Comparison of ENCODE assay signal across 28 mouse cellular contexts in genomic region chr15:62332129-62332528, GRCm38 (mm10).
DNase-seq lines count a peak whose midpoint lies in the region; ATAC-seq and TF ChIP-seq lines count a peak whose summit lies in the region.
"Had no signal": no experiment of that assay in that cellular context is flagged by ENCODE, and none has a peak within 500 bp of the region (broad histone marks: within the 10 kb centered on the region; RNA-seq: fewer than 3 reads in every experiment).

No protein-coding gene starts in this region.

- no peaks in the 10 kb centered on the region for H3K27me3 ChIP-seq in kidney, embryonic 15.5 days
- H3K27me3 ChIP-seq in kidney, adult 2 months (replicated peaks; ENCODE audit: control insufficient read depth, insufficient read depth, low read length): no peaks in the 10 kb centered on the region
- H3K27me3 ChIP-seq: embryonic facial prominence, embryonic 15.5 days; forebrain, embryonic 12.5 days; liver, embryonic 15.5 days; lung, embryonic 15.5 days had no signal

- H3K4me1 ChIP-seq in kidney, embryonic 15.5 days: peaks cover 19% of the 10 kb centered on the region
- H3K4me1 ChIP-seq in kidney, adult 2 months (ENCODE audit: control insufficient read depth, insufficient read depth, low read length): peaks cover 23% of the 10 kb centered on the region; the same call in 1 of the 2 replicates

- H3K9ac ChIP-seq in kidney, embryonic 15.5 days: no peak overlapping the region
- H3K9ac ChIP-seq: embryonic facial prominence, embryonic 15.5 days; forebrain, embryonic 12.5 days; hindbrain, embryonic 14.5 days; liver, embryonic 15.5 days; lung, embryonic 15.5 days had no signal

- peak; percentile 64 for DNase-seq in kidney, adult 11 months
- DNase-seq in kidney, adult 2 months: peak; percentile 92
- DNase-seq in kidney, postnatal 10 days: peak; percentile 37
- DNase-seq in yolk sac, embryonic 10.5 days (ENCODE audit: low spot score): peak; percentile 35
- DNase-seq in layer of hippocampus, postnatal 25 days (ENCODE audit: extremely low spot score in 1 of 2, low spot score in 1 of 2): no peak
- no peak for DNase-seq in layer of hippocampus, adult 11-12 months (ENCODE audit: low spot score)
- DNase-seq: adrenal gland, postnatal 10 days; cerebellum, adult 8-10 months; cerebellum, postnatal 25 days; gastrocnemius, postnatal 10 days; heart, postnatal 4 days; left cerebral cortex, postnatal 4 days; lung, postnatal 36 days; right cerebral cortex, postnatal 25 days; spleen, adult 18-20 months; thymus, postnatal 14 days had no signal

- no peak overlapping the region for H3K27ac ChIP-seq in kidney, embryonic 15.5 days
- H3K27ac ChIP-seq in kidney, adult 2 months (ENCODE audit: insufficient read depth, low read depth, low read length): peak overlapping the region; percentile 77; the same call in 1 of the 2 replicates
- H3K27ac ChIP-seq: embryonic facial prominence, embryonic 10.5 days; embryonic facial prominence, embryonic 15.5 days; forebrain, embryonic 12.5 days; heart, embryonic 10.5 days; hindbrain, embryonic 14.5 days; layer of hippocampus, adult 2 months; liver, embryonic 15.5 days; lung, embryonic 15.5 days had no signal

- no peak overlapping the region for H3K4me3 ChIP-seq in kidney, embryonic 15.5 days (replicated peaks)
- no peak overlapping the region for H3K4me3 ChIP-seq in kidney, adult 2 months (ENCODE audit: insufficient read depth, low read depth, low read length)
- H3K4me3 ChIP-seq: embryonic facial prominence, embryonic 10.5 days; embryonic facial prominence, embryonic 15.5 days; forebrain, embryonic 12.5 days; heart, embryonic 10.5 days; layer of hippocampus, adult 2 months; liver, embryonic 15.5 days; lung, embryonic 15.5 days had no signal

- TF ChIP-seq CTCF in kidney, adult 2 months (conservative IDR thresholded peaks at IDR 0.05; ENCODE audit: insufficient read depth, insufficient read length, low read depth, low read length): no peak

- no peaks in the 10 kb centered on the region for H3K9me3 ChIP-seq in kidney, embryonic 15.5 days (replicated peaks)
- H3K9me3 ChIP-seq: embryonic facial prominence, embryonic 10.5 days; embryonic facial prominence, embryonic 15.5 days; forebrain, embryonic 12.5 days; G1E; heart, embryonic 10.5 days; liver, embryonic 15.5 days; lung, embryonic 15.5 days had no signal

- ATAC-seq in kidney, embryonic 15.5 days (replicated peaks; ENCODE audit: low FRiP score): no peak
- ATAC-seq: midbrain, embryonic 16.5 days had no signal

- no peak for TF ChIP-seq POLR2A in kidney, adult 2 months (IDR thresholded peaks at IDR 0.05; ENCODE audit: low read depth, low read length)

- H3K4me2 ChIP-seq in kidney, embryonic 15.5 days: no peak overlapping the region
- H3K4me2 ChIP-seq: embryonic facial prominence, embryonic 15.5 days; forebrain, embryonic 12.5 days; hindbrain, embryonic 14.5 days; liver, embryonic 15.5 days; lung, embryonic 15.5 days; midbrain, embryonic 11.5 days had no signal

- H3K36me3 ChIP-seq in kidney, embryonic 15.5 days: no peaks in the 10 kb centered on the region
- H3K36me3 ChIP-seq in kidney, adult 2 months (ENCODE audit: control insufficient read depth, insufficient read depth, low read length): no peaks in the 10 kb centered on the region
- H3K36me3 ChIP-seq: embryonic facial prominence, embryonic 10.5 days; embryonic facial prominence, embryonic 15.5 days; forebrain, embryonic 12.5 days; G1E; heart, embryonic 10.5 days; liver, embryonic 15.5 days; lung, embryonic 15.5 days had no signal

- WGBS in kidney, embryonic 15.5 days: 67% methylated on average over 5 of the region's 5 CpGs
- 33% methylated on average over 5 of the region's 5 CpGs for WGBS in kidney, adult 2 months

Comparison
In these comparisons a context has a peak if more than half of its experiments do, and no peak if none do; other contexts are left out.
1. DNase-seq: peak in kidney, adult 11 months (single experiment), kidney, adult 2 months (single experiment), kidney, postnatal 10 days (single experiment) and yolk sac, embryonic 10.5 days (single experiment); none in layer of hippocampus, postnatal 25 days (0 of 2) and layer of hippocampus, adult 11-12 months (single experiment).